Mouse (Mus musculus) T-helper 17 cell (primary cell): Measurements from ENCODE around the gene Olfr1356.
"Not testable (repeated sequence)": the region's sequence is repeated elsewhere in the genome, so short reads cannot be mapped to it uniquely, and the experiment has no call there.

Experiments used
- in situ Hi-C, 2 experiments: fragments of 300-600 bp; cut with MboI, MseI; formaldehyde crosslinking; loops; 1 replicate in 1 of 2; 2 replicates in 1 of 2; pipeline ENCODE4 v1.15.1; 2025; ENCODE audit warnings: high pct_unique_total_duplicates in 2 of 2

Gene Olfr1356

DNA sequence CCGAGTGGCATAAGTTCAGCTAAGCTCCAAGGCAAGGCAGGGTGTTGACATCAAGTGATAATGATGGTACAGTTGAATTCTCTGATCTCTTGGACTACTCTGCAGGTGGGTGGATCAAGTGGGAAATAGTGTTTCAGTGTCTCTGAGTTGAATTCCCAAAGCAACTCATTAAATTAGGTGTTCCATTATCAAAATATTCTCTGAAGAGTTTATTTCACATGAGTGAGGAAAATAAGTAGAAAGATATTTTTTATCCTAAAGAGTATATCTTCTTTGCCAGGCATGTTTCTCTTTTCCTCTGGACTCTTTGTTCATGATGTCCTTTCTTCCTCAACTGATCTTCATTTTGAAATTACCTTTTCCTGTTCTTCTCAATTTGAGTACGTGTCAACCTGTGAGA lies at the start of gene Olfr1356:
Gene Olfr1356 (minus strand): TSS at position 101 of the 400 bp plus-strand sequence.
- in situ Hi-C loops: no loop called here

DNA sequence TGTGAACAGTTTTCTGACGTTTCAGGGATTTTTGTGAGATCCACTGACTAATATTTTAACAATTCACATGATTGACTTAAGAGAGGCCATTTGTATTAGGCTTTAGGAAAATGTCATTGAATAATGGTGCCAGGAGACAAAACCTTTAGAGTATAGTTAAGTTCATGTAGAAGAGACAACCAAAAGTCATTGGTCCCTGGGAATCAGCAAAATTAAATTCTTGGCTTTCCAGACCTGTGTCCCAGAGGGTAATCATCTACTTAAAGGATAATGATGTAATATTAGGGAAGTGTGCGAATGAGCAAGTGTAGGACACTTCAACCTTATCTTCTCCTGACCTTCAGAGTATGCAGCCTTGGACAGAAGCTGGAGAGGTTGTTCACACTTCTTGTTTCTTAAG lies 23.3 kb upstream of the Olfr1356 start, which contains the start of gene Olfr1355:
Gene Olfr1355 (plus strand): TSS at position 301 of the 400 bp plus-strand sequence.
- in situ Hi-C loops: no loop called here

DNA sequence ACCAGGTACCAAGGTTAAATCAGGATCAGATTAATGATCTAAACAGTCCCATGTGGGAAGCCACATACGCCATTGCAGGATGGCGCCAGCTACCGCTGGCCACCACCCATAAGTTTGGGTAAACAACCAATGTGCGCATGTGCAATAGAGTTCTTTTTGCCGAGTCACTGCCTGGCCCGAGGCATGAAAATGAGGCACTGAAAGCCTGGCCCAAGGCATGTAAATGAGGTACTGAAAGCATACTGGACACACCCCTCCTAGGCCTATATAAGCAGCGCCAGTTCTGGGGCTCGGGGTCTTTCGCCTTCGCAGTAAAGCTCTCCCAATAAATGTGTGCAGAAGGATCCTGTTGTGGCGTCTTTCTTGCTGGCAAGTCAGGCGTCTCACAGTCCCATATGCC lies 11.5 kb downstream of the Olfr1356 start:
- in situ Hi-C loops: not testable (repeated sequence)

- in situ Hi-C loops: no loop called here
These were observed 39.5 kb downstream of the Olfr1356 start for GRCm38 (mm10) chr10:78812358-78813060.

- in situ Hi-C loops: no loop called here
These were observed 50.5 kb downstream of the Olfr1356 start for GRCm38 (mm10) chr10:78801449-78801848.
